Mouse (Mus musculus) gastrocnemius, postnatal 36 days (tissue): ENCODE results near the gene Ttn. TPM values are rescaled to one million over a fixed set of nuclear protein-coding genes. Genes with fewer than 3 reads are reported as not detected.

ENCODE experiments used
- DNase-seq, 2 experiments: peaks; one replicate each; pipeline ENCODE4 v3.0.0; 2022
- intact Hi-C: fragments of 180-260 bp; cut with DNase I; formaldehyde crosslinking; loops from one replicate; pipeline ENCODE4 v1.15.1; 2025
- total RNA-seq, 2 experiments: library from RNA; stranded (reverse); gene quantifications; 2 replicates each; pipeline ENCODE4 v1.2.3; 2021

Ttn gene
- total RNA-seq, 2 experiments from 2014 or later = 5,564 to 7,487 TPM

GRCm38 (mm10) chr2:76966582-76966981 lies 15.8 kb downstream of the Ttn start:
- DNase-seq = no peak
- intact Hi-C loops = no loop called here

GRCm38 (mm10) chr2:76966013-76966412 lies 16.3 kb downstream of the Ttn start:
- intact Hi-C loops = no loop called here
- no peak for DNase-seq

GRCm38 (mm10) chr2:76965542-76965941 lies 16.8 kb downstream of the Ttn start:
- DNase-seq = no peak
- intact Hi-C loops = no loop called here

GRCm38 (mm10) chr2:76962045-76962432 lies 20.3 kb downstream of the Ttn start:
- intact Hi-C loops = no loop called here
- no peak for DNase-seq

- intact Hi-C loops = no loop called here
- DNase-seq = no peak
These were observed 20.8 kb downstream of the Ttn start for GRCm38 (mm10) chr2:76961420-76962044.

GRCm38 (mm10) chr2:76949774-76950173 lies 32.6 kb downstream of the Ttn start:
- intact Hi-C loops = no loop called here
- DNase-seq = no peak

GRCm38 (mm10) chr2:76938515-76938914 lies 43.8 kb downstream of the Ttn start:
- intact Hi-C loops = no loop called here
- no peak for DNase-seq

- DNase-seq = peak in 1 of 2 experiments; percentile 33
- intact Hi-C loops = no loop called here
These were observed 52.6 kb downstream of the Ttn start for GRCm38 (mm10) chr2:76929718-76930117.

- intact Hi-C loops = no loop called here
- no peak for DNase-seq
These were observed 53.5 kb downstream of the Ttn start for GRCm38 (mm10) chr2:76928816-76929215.

GRCm38 (mm10) chr2:76928298-76928697 lies 54.0 kb downstream of the Ttn start:
- no peak for DNase-seq
- intact Hi-C loops = no loop called here

GRCm38 (mm10) chr2:76926927-76927326 lies 55.4 kb downstream of the Ttn start:
- intact Hi-C loops = no loop called here
- DNase-seq = no peak

GRCm38 (mm10) chr2:76914959-76915358 lies 67.4 kb downstream of the Ttn start:
- no peak for DNase-seq
- intact Hi-C loops = no loop called here

- DNase-seq = no peak
- intact Hi-C loops = no loop called here
These were observed 73.5 kb downstream of the Ttn start for GRCm38 (mm10) chr2:76908705-76909457.

GRCm38 (mm10) chr2:76903351-76903750 lies 79.0 kb downstream of the Ttn start:
- no peak for DNase-seq
- intact Hi-C loops = no loop called here

- intact Hi-C loops = no loop called here
- no peak for DNase-seq
These were observed 80.8 kb downstream of the Ttn start for GRCm38 (mm10) chr2:76901476-76902086.

- intact Hi-C loops = no loop called here
- no peak for DNase-seq
These were observed 82.5 kb downstream of the Ttn start for GRCm38 (mm10) chr2:76899886-76900285.

- intact Hi-C loops = no loop called here
- no peak for DNase-seq
These were observed 85.4 kb downstream of the Ttn start for GRCm38 (mm10) chr2:76896990-76897389.

- DNase-seq = no peak
- intact Hi-C loops = no loop called here
These were observed 87.0 kb downstream of the Ttn start for GRCm38 (mm10) chr2:76895327-76895726.

- DNase-seq = no peak
- intact Hi-C loops = no loop called here
These were observed 93.6 kb downstream of the Ttn start for GRCm38 (mm10) chr2:76888721-76889120.

- intact Hi-C loops = no loop called here
- DNase-seq = no peak
These were observed 96.5 kb downstream of the Ttn start for GRCm38 (mm10) chr2:76885855-76886254.

- intact Hi-C loops = no loop called here
- no peak for DNase-seq
These were observed 100.9 kb downstream of the Ttn start for GRCm38 (mm10) chr2:76881406-76881805.

- no peak for DNase-seq
- intact Hi-C loops = no loop called here
These were observed 106.8 kb downstream of the Ttn start for GRCm38 (mm10) chr2:76875587-76875986.
